Mouse (Mus musculus) midbrain, embryonic 10.5 days (tissue): ENCODE results near the gene Cabp1. TPM values are rescaled to one million over a fixed set of nuclear protein-coding genes. Genes with fewer than 3 reads are reported as not detected.
A peak's percentile ranks its signal among the peaks of the same experiment; 100 is the strongest.
"Not testable (repeated sequence)": the region's sequence is repeated elsewhere in the genome, so short reads cannot be mapped to it uniquely, and the experiment has no call there.

ENCODE experiments used
- DNase-seq: peaks from one replicate; pipeline ENCODE4 v3.0.0-alpha.2; 2017; ENCODE audit warnings: low spot score
- H3K27ac ChIP-seq: fragments of 300-500 bp; sonication (generic); replicated peaks from 2 replicates; pipeline ENCODE4 v1.5.1; 2016; ENCODE audit warnings: mild to moderate bottlenecking
- H3K27me3 ChIP-seq: fragments of 300-500 bp; sonication (generic); 2 replicates; pipeline ENCODE4 v1.6.1; 2016; ENCODE audit warnings: low read depth, mild to moderate bottlenecking; ENCODE audit not compliant: poor library complexity, severe bottlenecking
- H3K36me3 ChIP-seq: fragments of 300-500 bp; sonication (generic); 2 replicates; pipeline ENCODE4 v1.6.1; 2016; ENCODE audit warnings: mild to moderate bottlenecking, moderate library complexity
- H3K4me1 ChIP-seq: fragments of 300-500 bp; sonication (generic); 2 replicates; pipeline ENCODE4 v1.6.1; 2016
- H3K4me3 ChIP-seq: fragments of 300-500 bp; sonication (generic); 2 replicates; pipeline ENCODE4 v1.5.1; 2016; ENCODE audit warnings: mild to moderate bottlenecking, moderate library complexity
- H3K9me3 ChIP-seq: fragments of 300-500 bp; sonication (generic); replicated peaks from 2 replicates; pipeline ENCODE4 v1.6.1; 2016; ENCODE audit warnings: mild to moderate bottlenecking
- WGBS: fragments of 180-500 bp; shearing (Covaris S2); methylation state at CpG from one replicate; pipeline ENCODE4 v1.1.7; 2016; 5-methylcytosine and 5-hydroxymethylcytosine counted together
- polyA plus RNA-seq: library from polyadenylated mRNA; unstranded; fragments of >200 nt; fragmentation: Nextera tagmentation; extraction: Ambion mirVana; gene quantifications from 2 replicates; pipeline ENCODE4 v1.2.1, GENCODE M21; 2016

Gene Cabp1
- polyA plus RNA-seq, 1 experiment from 2014 or later, result 1.3 TPM

GRCm38 (mm10) chr5:115163563-115163962 is 30.6 kb downstream of the Cabp1 start:
- peaks cover 28% of the 10 kb centered on the region for H3K4me1 ChIP-seq
- H3K9me3 ChIP-seq, result no peaks in the 10 kb centered on the region
- H3K36me3 ChIP-seq, result no peaks in the 10 kb centered on the region
- no peaks in the 10 kb centered on the region for H3K27me3 ChIP-seq
- no peak overlapping the region for H3K4me3 ChIP-seq
- 42% methylated on average over 8 of the region's 8 CpGs for WGBS
- peak; percentile 49 for DNase-seq
- no peak overlapping the region for H3K27ac ChIP-seq

GRCm38 (mm10) chr5:115161940-115162279 is 32.3 kb downstream of the Cabp1 start:
- H3K4me1 ChIP-seq, result peaks cover 39% of the 10 kb centered on the region
- not testable (repeated sequence) for H3K27me3 ChIP-seq, DNase-seq, H3K27ac ChIP-seq, H3K9me3 ChIP-seq, H3K4me3 ChIP-seq, H3K36me3 ChIP-seq
- WGBS, result 92% methylated on average over 1 of the region's 1 CpGs

DNA sequence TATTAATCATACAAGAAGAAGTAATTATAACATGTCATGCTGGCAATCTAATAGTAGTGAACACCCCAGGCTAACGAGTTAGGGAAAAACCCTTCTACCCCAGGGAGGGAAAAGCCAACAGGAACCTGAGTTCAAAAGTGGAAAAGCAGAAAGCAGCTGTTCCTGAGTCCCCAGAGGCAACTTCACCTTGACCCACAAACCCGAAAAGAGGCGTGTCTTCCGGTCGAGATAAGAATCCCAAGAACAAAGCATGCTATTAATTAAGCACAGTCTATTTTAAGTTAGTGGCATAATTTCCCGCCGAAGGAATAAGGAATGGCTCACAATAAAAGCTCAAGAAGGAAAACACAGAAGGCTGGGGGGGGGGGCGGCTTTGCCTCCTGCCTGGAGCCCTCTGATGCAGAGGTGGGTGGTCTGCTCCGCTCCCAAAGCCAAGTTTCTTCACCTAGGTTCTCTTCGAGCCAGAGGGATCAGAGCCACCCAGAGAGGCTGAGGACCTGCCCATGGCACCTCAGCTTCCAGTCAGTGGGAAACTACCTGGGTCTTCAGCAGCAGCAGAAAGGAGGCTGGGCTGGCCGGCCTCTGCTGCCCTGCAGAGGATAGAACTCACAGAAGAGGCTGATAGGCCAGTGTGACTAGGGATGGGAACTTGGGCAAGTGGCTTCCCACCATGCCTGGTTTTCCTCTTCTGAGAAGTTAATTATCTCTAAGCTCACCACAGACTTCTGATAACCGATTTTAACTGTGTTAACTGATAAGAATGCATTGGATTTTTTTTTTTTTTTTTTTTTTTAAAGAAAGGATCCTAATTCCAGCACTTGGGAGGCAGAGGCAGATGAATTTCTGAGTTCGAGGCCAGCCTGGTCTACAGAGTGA is 32.9 kb downstream of the Cabp1 start:
- H3K4me3 ChIP-seq, result no peak overlapping the region
- H3K27ac ChIP-seq, result no peak overlapping the region
- no peaks in the 10 kb centered on the region for H3K27me3 ChIP-seq
- H3K4me1 ChIP-seq, result peaks cover 40% of the 10 kb centered on the region
- 69% methylated on average over 13 of the region's 13 CpGs for WGBS
- no peak for DNase-seq
- no peaks in the 10 kb centered on the region for H3K9me3 ChIP-seq
- no peaks in the 10 kb centered on the region for H3K36me3 ChIP-seq

DNA sequence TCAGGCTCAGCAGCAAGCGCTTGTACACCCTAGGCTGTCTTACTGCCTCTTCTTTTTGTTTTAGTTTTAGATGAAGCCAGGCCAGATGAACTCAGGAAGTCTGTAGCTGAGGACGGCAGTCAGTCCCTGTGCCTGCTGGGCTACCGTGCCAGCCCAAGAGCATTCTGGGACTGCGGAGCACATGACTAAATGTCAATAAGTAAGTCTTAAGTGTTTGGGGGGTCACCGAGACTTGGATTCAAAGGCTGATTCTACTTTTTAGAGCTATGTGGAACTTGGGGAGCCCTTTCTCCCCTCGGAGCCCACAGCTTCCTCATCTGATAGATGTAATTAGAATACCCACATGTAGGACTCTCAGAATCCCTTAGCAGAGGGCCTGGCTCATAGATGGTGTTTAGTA is 33.5 kb downstream of the Cabp1 start:
- no peaks in the 10 kb centered on the region for H3K9me3 ChIP-seq
- no peaks in the 10 kb centered on the region for H3K27me3 ChIP-seq
- H3K27ac ChIP-seq, result no peak overlapping the region
- peaks cover 5% of the 10 kb centered on the region; the same call in 1 of the 2 replicates for H3K36me3 ChIP-seq
- peaks cover 42% of the 10 kb centered on the region for H3K4me1 ChIP-seq
- WGBS, result 87% methylated on average over 6 of the region's 6 CpGs
- no peak for DNase-seq
- H3K4me3 ChIP-seq, result no peak overlapping the region

- peak overlapping the region; percentile 98 for H3K27ac ChIP-seq
- peak overlapping the region; percentile 93 for H3K4me3 ChIP-seq
- H3K4me1 ChIP-seq, result peaks cover 56% of the 10 kb centered on the region
- peaks cover 8% of the 10 kb centered on the region; the same call in 1 of the 2 replicates for H3K36me3 ChIP-seq
- no peak for DNase-seq
- WGBS, result 43% methylated on average over 12 of the region's 12 CpGs
- H3K27me3 ChIP-seq, result no peaks in the 10 kb centered on the region
- H3K9me3 ChIP-seq, result no peaks in the 10 kb centered on the region
Observed at GRCm38 (mm10) chr5:115159165-115159564, 35.0 kb downstream of the Cabp1 start.

- WGBS, result under 1% methylated on average over 76 of the region's 78 CpGs
- Histone ChIP-seq H3K27ac (peak within 1 kb of the TSS; percentile 98), H3K4me3 (peak within 1 kb of the TSS; percentile 93), H3K27me3 (no peaks in the 10 kb centered on the region), H3K4me1 (peaks cover 63% of the 10 kb centered on the region), H3K36me3 (peaks cover 14% of the 10 kb centered on the region), H3K9me3 (no peaks in the 10 kb centered on the region)
- peak; percentile 99 for DNase-seq
Observed at GRCm38 (mm10) chr5:115158040-115158983, 35.9 kb downstream of the Cabp1 start, which contains the start of gene Mlec. Mlec (minus strand) TSS chr5:115158179.

DNA sequence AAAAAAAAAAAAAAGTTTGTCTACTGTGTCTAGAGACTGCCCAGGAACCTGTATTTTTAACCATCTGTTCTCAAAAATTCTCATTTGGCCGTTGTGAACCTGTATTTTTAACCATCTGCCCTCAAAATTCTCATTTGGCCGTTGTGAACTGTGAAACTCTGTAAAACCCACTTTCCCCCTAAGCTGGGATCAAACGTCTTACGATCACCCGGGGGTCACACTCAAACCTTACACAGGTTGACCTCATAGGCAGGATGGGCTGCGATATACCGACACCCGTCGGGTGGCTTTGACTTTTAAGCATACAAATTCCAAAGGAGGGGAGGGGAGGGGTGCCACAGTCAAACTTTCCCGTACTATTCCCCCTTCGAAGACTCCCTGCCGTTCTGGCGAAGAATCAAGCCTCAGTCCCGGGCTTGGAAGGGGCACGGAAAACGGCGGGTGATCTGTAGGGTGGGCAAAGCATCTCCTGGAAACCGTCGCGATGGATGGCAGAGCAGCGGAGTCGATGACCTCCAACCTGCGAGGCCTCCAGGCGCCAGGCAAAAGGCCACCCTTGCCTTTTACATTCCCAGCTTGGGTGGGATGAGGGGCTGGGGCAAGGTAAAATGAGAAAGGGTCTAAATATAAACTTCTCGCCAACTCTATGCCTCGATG is 37.1 kb downstream of the Cabp1 start:
- H3K4me3 ChIP-seq, result peak overlapping the region; percentile 93
- peak overlapping the region; percentile 98 for H3K27ac ChIP-seq
- peaks cover 71% of the 10 kb centered on the region for H3K4me1 ChIP-seq
- peaks cover 25% of the 10 kb centered on the region for H3K36me3 ChIP-seq
- H3K9me3 ChIP-seq, result no peaks in the 10 kb centered on the region
- WGBS, result 4% methylated on average over 26 of the region's 26 CpGs
- DNase-seq, result peak; percentile 51
- H3K27me3 ChIP-seq, result no peaks in the 10 kb centered on the region

DNA sequence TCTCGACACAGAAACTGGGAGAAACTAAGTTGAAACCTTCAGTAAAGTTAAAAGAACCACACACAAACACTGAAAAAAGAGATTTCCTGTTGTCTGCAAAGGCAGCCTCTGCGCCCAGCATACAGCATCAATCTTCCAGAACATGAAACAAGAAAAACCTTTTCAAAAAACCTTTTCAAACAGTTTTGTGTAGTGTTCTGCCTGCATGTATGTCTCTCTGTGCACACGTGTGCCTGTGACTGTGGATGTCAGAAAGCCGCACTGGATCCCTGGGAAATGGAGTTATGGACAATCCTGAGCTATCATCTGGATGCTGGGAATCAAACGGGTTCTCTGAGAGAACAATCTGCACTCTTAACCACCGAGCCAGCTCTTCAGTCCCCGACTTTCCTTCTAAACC is 37.8 kb downstream of the Cabp1 start:
- Histone ChIP-seq H3K27ac (no peak overlapping the region), H3K27me3 (no peaks in the 10 kb centered on the region), H3K9me3 (no peaks in the 10 kb centered on the region), H3K4me1 (peaks cover 71% of the 10 kb centered on the region), H3K4me3 (peak overlapping the region; percentile 93), H3K36me3 (peaks cover 30% of the 10 kb centered on the region)
- DNase-seq, result no peak
- 72% methylated on average over 7 of the region's 7 CpGs for WGBS

GRCm38 (mm10) chr5:115155831-115156230 is 38.4 kb downstream of the Cabp1 start:
- DNase-seq, result no peak
- Histone ChIP-seq H3K4me3 (peak overlapping the region; percentile 93), H3K27me3 (no peaks in the 10 kb centered on the region), H3K36me3 (peaks cover 35% of the 10 kb centered on the region), H3K9me3 (no peaks in the 10 kb centered on the region), H3K4me1 (peaks cover 68% of the 10 kb centered on the region), H3K27ac (0 out of 2 replicates have a peak overlapping the region, but pooled peaks have one; percentile 49)
- WGBS, result 68% methylated on average over 5 of the region's 5 CpGs

DNA sequence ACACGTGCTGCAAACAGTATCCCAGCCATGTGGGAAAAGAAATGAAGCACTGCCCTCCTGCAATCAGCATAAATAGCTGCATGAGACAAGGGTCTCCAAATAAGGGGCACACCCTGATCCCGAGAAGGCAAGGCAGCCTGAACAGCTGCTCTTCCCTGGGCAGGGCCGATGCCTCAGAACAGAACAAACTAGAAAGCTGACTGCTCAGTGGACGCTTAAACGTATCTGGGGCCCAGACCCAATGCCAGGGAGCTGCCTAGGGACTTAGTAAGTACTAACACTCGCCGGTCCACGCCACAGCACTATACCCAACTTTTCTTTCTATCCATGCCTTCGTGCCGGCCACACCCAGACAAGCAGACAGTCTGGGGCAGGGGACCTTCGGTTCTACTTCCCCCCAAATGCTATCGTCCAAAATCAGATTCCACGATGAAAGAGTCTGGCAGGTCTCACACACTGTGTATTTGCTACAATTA is 39.0 kb downstream of the Cabp1 start:
- H3K9me3 ChIP-seq, result no peaks in the 10 kb centered on the region
- H3K36me3 ChIP-seq, result peaks cover 42% of the 10 kb centered on the region
- peak overlapping the region; percentile 93 for H3K4me3 ChIP-seq
- peaks cover 68% of the 10 kb centered on the region for H3K4me1 ChIP-seq
- H3K27me3 ChIP-seq, result no peaks in the 10 kb centered on the region
- 0 out of 2 replicates have a peak overlapping the region, but pooled peaks have one; percentile 49 for H3K27ac ChIP-seq
- no peak for DNase-seq
- WGBS, result 83% methylated on average over 13 of the region's 13 CpGs

GRCm38 (mm10) chr5:115152132-115152956 is 41.8 kb downstream of the Cabp1 start:
- no peak for DNase-seq
- WGBS, result 66% methylated on average over 8 of the region's 8 CpGs
- Histone ChIP-seq H3K27ac (no peak overlapping the region), H3K36me3 (peaks cover 70% of the 10 kb centered on the region), H3K4me1 (peaks cover 50% of the 10 kb centered on the region), H3K9me3 (no peaks in the 10 kb centered on the region; the same call in 1 of the 2 replicates), H3K4me3 (no peak overlapping the region; the same call in 1 of the 2 replicates), H3K27me3 (no peaks in the 10 kb centered on the region)
